Mouse (Mus musculus) C2C12 (cell line): Measurements from ENCODE around the gene Syngr2. TPM values are rescaled to one million over a fixed set of nuclear protein-coding genes. Genes with fewer than 3 reads are reported as not detected.
A peak's percentile ranks its signal among the peaks of the same experiment; 100 is the strongest.

Experiments used
- H3K27me3 ChIP-seq: one replicate; pipeline ENCODE4 v1.6.1; 2011; ENCODE audit not compliant: control insufficient read depth, insufficient read depth, insufficient read length
- H3K36me3 ChIP-seq: one replicate; pipeline ENCODE4 v1.6.1; 2011; ENCODE audit not compliant: control insufficient read depth, insufficient read depth
- H3K4me3 ChIP-seq: one replicate; pipeline ENCODE4 v1.5.1; 2011; ENCODE audit warnings: mild to moderate bottlenecking, control low read depth; ENCODE audit not compliant: poor library complexity, insufficient read depth, severe bottlenecking
- H3K79me2 ChIP-seq: one replicate; pipeline ENCODE4 v1.6.1; 2011; ENCODE audit not compliant: control insufficient read depth, insufficient read depth
- H3K79me3 ChIP-seq: one replicate; pipeline ENCODE4 v1.6.1; 2011; ENCODE audit warnings: low read depth, control low read depth
- H3ac ChIP-seq: one replicate; pipeline ENCODE3; 2011; ENCODE audit warnings: low read depth; ENCODE audit not compliant: control insufficient read depth, insufficient read length
- CEBPB ChIP-seq: IDR thresholded peaks from one replicate; pipeline ENCODE4 v1.6.1; 2011; ENCODE audit warnings: low read depth, mild to moderate bottlenecking, control low read depth, moderate library complexity
- CTCF ChIP-seq: IDR thresholded peaks from one replicate; pipeline ENCODE4 v1.5.1; 2011; ENCODE audit not compliant: control insufficient read depth, insufficient read depth, insufficient read length
- FOSL1 ChIP-seq: IDR thresholded peaks from one replicate; pipeline ENCODE4 v1.8.0; 2011; ENCODE audit warnings: mild to moderate bottlenecking, low read length; ENCODE audit not compliant: poor library complexity, insufficient read depth, severe bottlenecking
- MAX ChIP-seq: IDR thresholded peaks from one replicate; pipeline ENCODE4 v1.6.1; 2011; ENCODE audit warnings: mild to moderate bottlenecking, control low read depth
- MYOD1 ChIP-seq: IDR thresholded peaks from one replicate; pipeline ENCODE4 v1.6.1; 2011; ENCODE audit warnings: low read depth; ENCODE audit not compliant: control insufficient read depth, insufficient read length
- MYOG ChIP-seq: IDR thresholded peaks from one replicate; pipeline ENCODE4 v1.6.1; 2011; ENCODE audit not compliant: control insufficient read depth, insufficient read length; ENCODE audit errors: extremely low read depth
- USF1 ChIP-seq: IDR thresholded peaks from one replicate; pipeline ENCODE4 v1.6.1; 2011; ENCODE audit warnings: low read depth, mild to moderate bottlenecking, control low read depth, moderate library complexity
- polyA plus RNA-seq: library from polyadenylated mRNA; unstranded; fragments of >200 nt; fragmentation: generic; extraction: Trizol; gene quantifications from one replicate; pipeline ENCODE4 v1.2.1, GENCODE M21; 2012; ENCODE audit warnings: missing spikeins

Syngr2 gene
- polyA plus RNA-seq, 1 experiment = 65.3 TPM

- peaks cover 92% of the 10 kb centered on the region for H3K36me3 ChIP-seq
- TF ChIP-seq USF1 (no peak), MAX (no peak), MYOG (no peak), CEBPB (no peak), FOSL1 (no peak), CTCF (no peak), MYOD1 (no peak)
- H3K79me3 ChIP-seq = peaks cover 64% of the 10 kb centered on the region
- H3ac ChIP-seq = no peak overlapping the region
- no peaks in the 10 kb centered on the region for H3K27me3 ChIP-seq
- peaks cover 94% of the 10 kb centered on the region for H3K79me2 ChIP-seq
- no peak overlapping the region for H3K4me3 ChIP-seq
These were observed 9.6 kb downstream of the Syngr2 start for GRCm38 (mm10) chr11:117819095-117819494.

DNA sequence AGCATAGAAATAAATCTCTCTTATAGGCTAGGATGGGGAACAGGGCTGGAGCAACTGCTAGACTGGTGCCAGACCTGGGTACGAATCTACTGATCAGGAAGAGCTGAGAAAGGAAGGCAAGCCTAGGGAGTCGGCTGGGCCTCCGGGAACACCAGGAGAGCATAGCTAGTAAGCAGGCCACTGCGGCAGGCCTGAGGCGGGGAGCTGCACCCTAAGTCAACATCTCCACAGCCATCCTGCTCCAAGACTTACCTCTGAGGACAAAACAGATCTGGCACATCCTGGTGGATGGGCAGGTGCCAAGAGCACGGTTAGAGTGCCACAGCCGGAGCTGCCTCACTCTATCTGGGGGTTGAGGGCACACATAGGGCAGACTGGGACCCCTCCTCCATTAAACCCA lies 10.7 kb downstream of the Syngr2 start:
- peaks cover 94% of the 10 kb centered on the region for H3K79me2 ChIP-seq
- TF ChIP-seq CEBPB = no peak
- no peaks in the 10 kb centered on the region for H3K27me3 ChIP-seq
- no peak overlapping the region for H3K4me3 ChIP-seq
- no peak overlapping the region for H3ac ChIP-seq
- peaks cover 84% of the 10 kb centered on the region for H3K36me3 ChIP-seq
- H3K79me3 ChIP-seq = peaks cover 70% of the 10 kb centered on the region

- Histone ChIP-seq H3K79me2 (peaks cover 91% of the 10 kb centered on the region), H3K4me3 (no peak overlapping the region), H3K79me3 (peaks cover 72% of the 10 kb centered on the region), H3K36me3 (peaks cover 69% of the 10 kb centered on the region), H3K27me3 (no peaks in the 10 kb centered on the region), H3ac (peak overlapping the region; percentile 13)
- TF ChIP-seq FOSL1 = no peak
- no peak for TF ChIP-seq MYOD1
- no peak for TF ChIP-seq MYOG
- no peak for TF ChIP-seq USF1
- TF ChIP-seq CEBPB = no peak
- no peak for TF ChIP-seq MAX
- TF ChIP-seq CTCF = no peak
These were observed 12.4 kb downstream of the Syngr2 start for GRCm38 (mm10) chr11:117821868-117822267.

DNA sequence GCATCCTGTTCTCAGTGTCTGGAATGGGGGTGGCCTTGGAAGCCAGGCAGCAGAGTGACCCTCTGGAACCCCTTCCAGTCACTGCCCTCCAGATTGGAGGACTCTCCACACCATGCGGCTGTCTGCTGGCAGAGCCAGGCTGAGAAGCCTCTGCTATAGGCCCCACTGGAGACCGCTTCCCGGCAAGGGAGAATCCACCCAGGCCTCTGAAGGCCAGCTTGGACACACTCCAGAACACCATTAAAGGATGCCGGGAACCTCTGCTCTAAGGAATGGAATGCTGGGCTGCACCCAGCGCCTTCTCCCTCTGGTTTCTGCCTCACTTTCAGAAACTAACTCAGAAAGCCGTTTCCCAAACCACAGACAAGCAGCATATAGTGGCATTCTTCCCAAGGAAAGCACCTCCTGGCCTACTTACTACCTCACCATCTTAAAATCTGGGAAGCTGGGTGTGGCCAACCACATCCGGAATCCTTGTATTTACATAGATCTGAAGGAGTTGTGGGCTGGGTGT lies 13.3 kb downstream of the Syngr2 start:
- peaks cover 65% of the 10 kb centered on the region for H3K79me3 ChIP-seq
- H3K27me3 ChIP-seq = no peaks in the 10 kb centered on the region
- H3K36me3 ChIP-seq = peaks cover 61% of the 10 kb centered on the region
- peaks cover 90% of the 10 kb centered on the region for H3K79me2 ChIP-seq
- no peak for TF ChIP-seq MYOD1
- peak; percentile 13 for TF ChIP-seq MAX
- peak overlapping the region; percentile 8 for H3K4me3 ChIP-seq
- H3ac ChIP-seq = peak overlapping the region; percentile 89

DNA sequence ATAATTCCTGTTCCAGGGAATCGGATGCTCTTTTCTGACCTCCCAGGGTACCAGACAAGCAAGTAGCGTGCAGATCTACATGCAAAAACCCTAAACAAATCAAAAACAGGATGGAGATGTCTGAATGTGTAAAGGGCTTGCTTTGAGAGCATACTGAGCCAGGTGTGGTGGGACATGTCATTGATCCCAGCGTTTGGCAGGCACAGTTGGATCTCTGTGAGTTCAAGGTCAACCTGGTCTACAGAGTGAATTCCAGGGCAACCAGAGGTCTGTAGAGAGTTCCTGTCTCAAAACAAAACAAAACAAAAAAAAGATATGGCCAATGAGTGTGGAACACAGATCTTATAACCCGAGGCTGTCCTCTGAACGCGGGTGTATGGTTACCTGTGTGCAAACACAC lies 13.9 kb downstream of the Syngr2 start:
- Histone ChIP-seq H3K4me3 (peak overlapping the region; percentile 89), H3K27me3 (no peaks in the 10 kb centered on the region), H3K79me2 (peaks cover 83% of the 10 kb centered on the region), H3K79me3 (peaks cover 60% of the 10 kb centered on the region), H3K36me3 (peaks cover 55% of the 10 kb centered on the region), H3ac (no peak overlapping the region)
- no peak for TF ChIP-seq FOSL1
- no peak for TF ChIP-seq USF1
- TF ChIP-seq MYOD1 = no peak
- TF ChIP-seq CEBPB = no peak
- no peak for TF ChIP-seq CTCF
- TF ChIP-seq MAX = no peak
- no peak for TF ChIP-seq MYOG

DNA sequence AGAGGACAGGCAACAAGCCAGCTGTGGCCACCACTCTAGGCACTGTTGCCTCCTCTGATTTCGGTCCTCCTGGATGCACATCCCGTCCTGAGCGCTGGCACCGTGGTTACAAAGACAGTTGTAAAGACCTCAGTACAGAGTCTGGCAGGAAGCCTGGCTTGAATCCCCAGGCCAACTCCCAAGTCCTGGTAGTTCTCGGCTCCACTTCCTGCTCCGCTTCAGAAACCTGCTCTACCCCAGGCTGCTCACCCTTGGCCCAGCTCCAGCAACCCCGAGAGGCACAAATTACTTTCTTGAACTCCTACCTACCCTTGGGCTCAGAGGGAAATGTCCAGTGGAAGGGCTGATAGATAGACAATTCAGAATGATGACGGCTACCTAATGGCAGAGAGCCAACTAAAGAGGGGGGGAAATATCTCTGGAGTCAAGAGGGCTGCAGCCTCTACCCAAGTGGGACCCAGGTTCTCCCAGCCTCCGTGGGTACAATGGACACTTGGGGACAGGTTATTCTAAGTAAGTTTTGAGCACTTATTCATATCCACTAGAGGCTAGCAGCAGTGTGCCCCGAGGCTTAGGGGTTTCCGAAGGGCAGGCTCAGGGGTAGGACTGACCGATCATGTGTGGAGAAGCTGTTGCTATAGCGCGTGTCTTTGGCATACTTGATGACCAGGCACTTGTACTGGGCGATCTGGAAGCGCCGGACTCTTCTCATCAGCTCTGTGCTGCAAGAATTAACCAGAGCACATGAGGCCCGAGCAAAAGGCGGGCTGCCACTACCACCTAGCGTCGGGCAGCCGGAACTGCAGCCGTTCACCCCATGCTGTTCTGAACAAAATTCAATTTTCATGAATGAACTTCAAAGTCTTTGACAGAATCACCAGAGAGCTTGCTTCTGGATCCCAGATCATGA lies 14.8 kb downstream of the Syngr2 start:
- peaks cover 51% of the 10 kb centered on the region for H3K79me3 ChIP-seq
- peaks cover 46% of the 10 kb centered on the region for H3K36me3 ChIP-seq
- H3K4me3 ChIP-seq = peak overlapping the region; percentile 89
- no peaks in the 10 kb centered on the region for H3K27me3 ChIP-seq
- H3K79me2 ChIP-seq = peaks cover 74% of the 10 kb centered on the region
- TF ChIP-seq MYOD1 = no peak
- TF ChIP-seq USF1 = no peak
- no peak for TF ChIP-seq FOSL1
- no peak for TF ChIP-seq MYOG
- peak; percentile 96 for TF ChIP-seq MAX
- TF ChIP-seq CTCF = peak; percentile 85
- TF ChIP-seq CEBPB = no peak
- peak overlapping the region; percentile 74 for H3ac ChIP-seq
